Mouse (Mus musculus) forebrain, embryonic 11.5 days (tissue): ENCODE data around the gene Tm9sf4. TPM values are rescaled to one million over a fixed set of nuclear protein-coding genes. Genes with fewer than 3 reads are reported as not detected.
A peak's percentile ranks its signal among the peaks of the same experiment; 100 is the strongest.

Source experiments
- ATAC-seq: fragments of 200-750 bp; cut with Nextera tagmentation; replicated peaks from 2 replicates; pipeline ENCODE4 v1.8.0; 2017; ENCODE audit warnings: moderate TSS enrichment; ENCODE audit not compliant: low FRiP score
- DNase-seq: peaks from one replicate; pipeline ENCODE4 v3.0.0-alpha.2; 2017; ENCODE audit warnings: low spot score
- H3K27ac ChIP-seq: fragments of 300-500 bp; sonication (generic); 2 replicates; pipeline ENCODE4 v1.5.1; 2014; ENCODE audit warnings: low read depth, low read length
- H3K27me3 ChIP-seq: fragments of 300-500 bp; sonication (generic); 2 replicates; pipeline ENCODE4 v1.6.1; 2014; ENCODE audit warnings: mild to moderate bottlenecking, low read length, mixed read lengths; ENCODE audit not compliant: control insufficient read depth, insufficient read depth
- H3K36me3 ChIP-seq: fragments of 300-500 bp; sonication (generic); 2 replicates; pipeline ENCODE4 v1.6.1; 2014; ENCODE audit warnings: mild to moderate bottlenecking, low read length, moderate library complexity, mixed read lengths; ENCODE audit not compliant: control insufficient read depth, insufficient read depth
- H3K4me1 ChIP-seq: fragments of 300-500 bp; sonication (generic); replicated peaks from 2 replicates; pipeline ENCODE4 v1.6.1; 2014; ENCODE audit warnings: low read length, mixed read lengths; ENCODE audit not compliant: control insufficient read depth, insufficient read depth
- H3K4me2 ChIP-seq: fragments of 300-500 bp; sonication (generic); 2 replicates; pipeline ENCODE4 v1.6.1; 2014; ENCODE audit warnings: low read depth, mild to moderate bottlenecking, low read length, moderate library complexity, mixed read lengths; ENCODE audit not compliant: severe bottlenecking
- H3K4me3 ChIP-seq: fragments of 300-500 bp; sonication (generic); 2 replicates; pipeline ENCODE4 v1.5.1; 2014; ENCODE audit warnings: low read depth, low read length
- H3K9ac ChIP-seq: fragments of 300-500 bp; sonication (generic); 2 replicates; pipeline ENCODE4 v1.6.1; 2014; ENCODE audit warnings: low read length
- H3K9me3 ChIP-seq: fragments of 300-500 bp; sonication (generic); 2 replicates; pipeline ENCODE4 v1.6.1; 2016; ENCODE audit warnings: low read length, mixed read lengths; ENCODE audit not compliant: control insufficient read depth
- WGBS: fragments of 180-500 bp; shearing (Covaris S2); extraction: QIAGEN DNeasy Blood & Tissue Kit; methylation state at CpG from one replicate; pipeline ENCODE4 v1.1.7; 2014; 5-methylcytosine and 5-hydroxymethylcytosine counted together
- polyA plus RNA-seq: library from polyadenylated mRNA; unstranded; fragments of >200 nt; fragmentation: Nextera tagmentation; extraction: Ambion mirVana; gene quantifications from 2 replicates; pipeline ENCODE4 v1.2.1, GENCODE M21; 2014

Gene Tm9sf4
- polyA plus RNA-seq, 1 experiment from 2014 or later = 79.4 TPM

- Histone ChIP-seq H3K27me3 (no peaks in the 10 kb centered on the region), H3K9me3 (no peaks in the 10 kb centered on the region), H3K9ac (no peak overlapping the region), H3K36me3 (no peaks in the 10 kb centered on the region), H3K4me2 (no peak overlapping the region), H3K4me3 (no peak overlapping the region), H3K4me1 (no peaks in the 10 kb centered on the region), H3K27ac (no peak overlapping the region)
- ATAC-seq (no peak), DNase-seq (no peak)
- WGBS = 81% methylated on average over 3 of the region's 3 CpGs
Observed at GRCm38 (mm10) chr2:153149742-153150141, 11.4 kb upstream of the Tm9sf4 start.

- Histone ChIP-seq H3K4me3 (no peak overlapping the region), H3K4me1 (no peaks in the 10 kb centered on the region), H3K9ac (no peak overlapping the region), H3K36me3 (no peaks in the 10 kb centered on the region), H3K27ac (no peak overlapping the region), H3K4me2 (no peak overlapping the region), H3K9me3 (no peaks in the 10 kb centered on the region), H3K27me3 (no peaks in the 10 kb centered on the region)
- no peak for DNase-seq
- 86% methylated on average over 7 of the region's 7 CpGs for WGBS
- no peak for ATAC-seq
Observed at GRCm38 (mm10) chr2:153151026-153151425, 10.1 kb upstream of the Tm9sf4 start.

GRCm38 (mm10) chr2:153151926-153152665, 9.0 kb upstream of the Tm9sf4 start:
- WGBS = 81% methylated on average over 8 of the region's 8 CpGs
- no peak for DNase-seq
- H3K4me1 ChIP-seq = no peaks in the 10 kb centered on the region
- ATAC-seq = no peak
- H3K4me2 ChIP-seq = no peak overlapping the region
- H3K9ac ChIP-seq = no peak overlapping the region
- H3K27ac ChIP-seq = no peak overlapping the region
- H3K4me3 ChIP-seq = no peak overlapping the region
- no peaks in the 10 kb centered on the region for H3K36me3 ChIP-seq
- no peaks in the 10 kb centered on the region for H3K27me3 ChIP-seq
- no peaks in the 10 kb centered on the region for H3K9me3 ChIP-seq

- 78% methylated on average over 4 of the region's 4 CpGs for WGBS
- H3K9me3 ChIP-seq = no peaks in the 10 kb centered on the region
- H3K9ac ChIP-seq = no peak overlapping the region
- H3K4me1 ChIP-seq = no peaks in the 10 kb centered on the region
- H3K4me3 ChIP-seq = no peak overlapping the region
- DNase-seq = no peak
- no peak overlapping the region for H3K4me2 ChIP-seq
- no peaks in the 10 kb centered on the region for H3K36me3 ChIP-seq
- no peak for ATAC-seq
- no peak overlapping the region for H3K27ac ChIP-seq
- H3K27me3 ChIP-seq = no peaks in the 10 kb centered on the region
Observed at GRCm38 (mm10) chr2:153153033-153153450, 8.1 kb upstream of the Tm9sf4 start.

- WGBS = 75% methylated on average over 1 of the region's 3 CpGs
- ATAC-seq (no peak), DNase-seq (no peak)
- no peak overlapping the region for H3K9ac ChIP-seq
- no peak overlapping the region for H3K27ac ChIP-seq
- no peaks in the 10 kb centered on the region for H3K27me3 ChIP-seq
- H3K4me3 ChIP-seq = no peak overlapping the region
- H3K9me3 ChIP-seq = no peaks in the 10 kb centered on the region
- H3K4me1 ChIP-seq = peaks cover 3% of the 10 kb centered on the region
- no peak overlapping the region for H3K4me2 ChIP-seq
- H3K36me3 ChIP-seq = no peaks in the 10 kb centered on the region
Observed at GRCm38 (mm10) chr2:153157270-153157669, 3.8 kb upstream of the Tm9sf4 start.

DNA sequence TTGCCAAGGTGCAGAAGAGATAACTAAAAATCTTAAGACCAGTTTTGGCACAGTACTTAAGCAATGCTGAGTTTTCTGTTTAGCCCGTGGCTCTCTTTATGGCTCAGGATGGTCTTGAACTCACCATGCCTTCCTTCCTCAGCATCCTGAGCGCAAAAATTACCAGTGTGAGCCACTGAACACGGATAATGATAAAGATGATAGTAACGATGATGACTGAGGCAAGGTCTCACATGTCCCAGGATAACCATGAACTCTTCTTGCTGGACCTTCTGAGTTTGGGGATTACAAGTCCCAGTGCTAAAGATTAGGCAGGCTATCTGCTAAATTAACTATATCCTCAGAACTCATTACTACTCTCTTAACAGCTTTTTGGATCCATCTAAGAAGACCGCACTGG, 970 bp upstream of the Tm9sf4 start:
- Histone ChIP-seq H3K36me3 (no peaks in the 10 kb centered on the region), H3K9me3 (no peaks in the 10 kb centered on the region), H3K4me1 (peaks cover 4% of the 10 kb centered on the region), H3K27ac (no peak overlapping the region), H3K4me3 (no peak overlapping the region), H3K9ac (no peak overlapping the region), H3K4me2 (no peak overlapping the region), H3K27me3 (peaks cover 16% of the 10 kb centered on the region)
- 80% methylated on average over 5 of the region's 5 CpGs for WGBS
- DNase-seq (no peak), ATAC-seq (no peak)

DNA sequence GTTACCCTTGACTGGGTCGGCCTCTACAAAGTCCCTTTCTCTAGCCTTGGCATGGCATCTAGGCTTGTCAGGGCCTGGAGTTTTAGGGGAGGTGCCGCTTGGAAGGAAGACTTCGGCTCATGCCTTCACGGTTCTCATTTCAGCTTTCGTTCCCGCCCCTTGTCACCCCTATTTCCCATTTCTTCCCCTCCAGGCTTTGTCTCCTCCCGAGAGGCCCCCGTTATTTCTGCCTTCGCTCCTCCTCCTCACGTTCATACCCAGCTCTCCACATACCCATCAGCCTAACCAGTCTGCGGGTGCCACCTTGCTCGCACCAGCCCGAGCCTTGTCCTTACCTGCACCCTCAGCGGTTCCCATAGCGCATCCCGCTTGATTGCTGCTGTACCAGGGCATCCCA, 579 bp downstream of the Tm9sf4 start:
- Histone ChIP-seq H3K4me3 (peak overlapping the region; percentile 85), H3K9me3 (no peaks in the 10 kb centered on the region), H3K9ac (peak overlapping the region; percentile 90), H3K27ac (no peak overlapping the region), H3K4me1 (peaks cover 4% of the 10 kb centered on the region), H3K27me3 (peaks cover 28% of the 10 kb centered on the region), H3K4me2 (peak overlapping the region; percentile 87), H3K36me3 (no peaks in the 10 kb centered on the region)
- 0% methylated on average over 16 of the region's 16 CpGs for WGBS
- DNase-seq (no peak), ATAC-seq (peak; percentile 42)

DNA sequence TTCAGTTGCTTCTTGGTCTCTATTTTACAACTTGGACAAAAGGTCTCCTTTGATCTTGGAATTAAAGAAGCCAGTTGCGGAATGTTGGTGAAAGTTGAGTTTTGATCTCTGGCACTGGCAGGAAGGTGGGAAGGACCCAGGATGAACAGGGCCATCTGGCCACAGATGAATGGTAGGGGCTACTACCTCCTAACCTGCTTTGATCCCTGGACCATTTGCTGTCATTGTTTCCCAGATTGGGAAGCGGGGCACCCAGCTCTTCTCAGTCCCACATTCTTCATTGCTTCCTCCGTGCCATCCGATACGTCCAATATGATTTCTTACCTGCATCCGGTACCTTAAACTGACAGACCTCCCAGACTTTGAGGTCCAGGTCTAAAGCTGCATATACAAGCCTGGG, 6.0 kb downstream of the Tm9sf4 start:
- H3K27me3 ChIP-seq = peaks cover 63% of the 10 kb centered on the region
- no peak overlapping the region for H3K4me3 ChIP-seq

More for the DNA sequence above, 6.0 kb downstream of the Tm9sf4 start:
- Histone ChIP-seq H3K9ac (no peak overlapping the region), H3K4me1 (peaks cover 3% of the 10 kb centered on the region), H3K27ac (no peak overlapping the region), H3K4me2 (no peak overlapping the region), H3K9me3 (no peaks in the 10 kb centered on the region), H3K36me3 (no peaks in the 10 kb centered on the region)
- no peak for DNase-seq
- no peak for ATAC-seq
- 51% methylated on average over 6 of the region's 6 CpGs for WGBS
